Mouse (Mus musculus): ENCODE data around the gene Bnip2.
A peak's percentile ranks its signal among the peaks of the same experiment; 100 is the strongest.

Gene Bnip2

DNA sequence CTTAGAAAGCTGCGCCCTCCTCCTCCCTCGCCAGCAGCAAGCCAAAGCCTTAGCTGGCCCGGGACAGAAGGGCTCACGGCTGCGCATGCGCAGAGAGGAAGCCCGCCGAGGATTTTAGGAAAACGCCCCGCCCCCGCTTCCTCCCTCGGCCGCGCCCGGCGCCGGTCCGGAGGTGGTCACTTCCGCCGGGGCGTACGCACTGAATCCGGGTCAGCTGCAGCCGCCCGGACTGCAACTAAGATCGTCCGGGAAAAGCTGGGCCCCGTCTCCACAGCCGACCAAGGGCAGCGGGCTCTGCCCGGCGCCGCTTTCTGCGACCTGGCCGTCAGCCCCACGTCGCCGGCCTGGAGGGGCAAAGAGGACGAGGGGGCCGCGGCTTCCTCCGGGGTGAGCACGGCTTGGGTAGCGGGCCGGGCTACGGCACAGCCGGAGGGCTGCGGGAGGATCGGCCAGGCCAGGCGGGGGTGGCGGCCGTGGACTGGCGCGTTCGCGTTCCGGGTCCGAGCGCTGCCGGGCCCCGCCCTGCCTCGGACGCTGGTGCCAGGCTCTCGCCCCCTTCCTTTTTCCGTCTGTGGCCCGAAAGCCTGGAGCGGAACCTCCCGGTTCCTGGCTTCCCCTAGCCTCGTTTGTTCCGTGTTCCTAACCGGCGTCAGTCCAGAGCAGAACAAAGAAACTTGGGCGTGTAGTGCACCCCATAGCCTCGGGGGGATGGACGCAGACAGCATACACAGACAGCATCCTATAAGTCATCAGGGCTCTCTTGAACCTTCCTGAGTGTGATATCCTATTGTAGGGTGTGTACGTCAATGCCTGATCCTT lies at the start of gene Bnip2:
Gene Bnip2 (plus strand): TSS at position 164 of the 819 bp plus-strand sequence.
- peak; percentile 81 to 87 for DNase-seq (ENCODE audit: low spot score in 2 of 2)

- DNase-seq (ENCODE audit: low spot score in 2 of 2): no peak
Measured at GRCm38 (mm10) chr9:69940839-69941490, 48.3 kb upstream of the Bnip2 start.

- no peak for DNase-seq (ENCODE audit: low spot score in 2 of 2)
Measured at GRCm38 (mm10) chr9:69941556-69941955, 47.7 kb upstream of the Bnip2 start.

DNA sequence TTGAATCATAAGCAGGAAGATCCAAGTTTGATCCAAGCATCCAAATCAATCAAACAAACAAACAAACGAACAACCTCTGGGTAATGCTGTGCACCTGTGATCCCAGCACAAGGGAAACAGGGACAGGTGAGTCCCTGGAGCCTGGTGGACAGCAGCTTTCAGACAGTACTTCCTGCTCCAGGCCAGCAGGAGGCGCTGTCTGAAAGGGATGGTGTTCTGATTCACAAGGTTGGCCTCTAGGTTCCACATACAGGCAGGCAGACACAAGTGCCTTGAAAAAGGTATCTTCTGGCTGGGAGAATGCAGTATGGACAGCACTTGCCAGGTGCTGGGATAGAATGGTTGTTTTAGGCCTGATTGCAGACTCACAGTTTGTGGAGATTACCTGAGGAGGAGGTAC lies 40.3 kb upstream of the Bnip2 start:
- DNase-seq (ENCODE audit: low spot score in 2 of 2): no peak

DNA sequence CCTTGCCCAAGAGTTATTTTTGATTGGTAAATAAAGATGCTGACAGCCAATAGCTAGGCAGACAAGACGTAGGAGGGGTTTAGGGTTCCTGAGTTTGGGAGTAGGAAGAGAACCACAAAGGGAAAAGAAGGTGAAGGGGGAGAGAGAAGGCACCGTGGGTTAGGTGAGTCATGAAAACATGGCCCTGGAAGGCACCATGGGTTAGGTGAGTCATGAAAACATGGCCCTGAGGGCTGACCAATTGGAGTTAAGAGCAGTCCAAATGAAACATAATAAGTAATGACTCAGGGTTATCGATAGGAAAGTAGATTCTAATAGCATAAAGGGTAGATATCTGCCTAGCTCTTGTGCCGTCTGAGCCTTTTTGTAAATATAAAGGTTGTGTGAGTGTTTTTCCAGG lies 39.6 kb upstream of the Bnip2 start:
- no peak for DNase-seq (ENCODE audit: low spot score in 2 of 2)

- no peak for DNase-seq (ENCODE audit: low spot score in 2 of 2)
Measured at GRCm38 (mm10) chr9:69961007-69961406, 28.3 kb upstream of the Bnip2 start.

DNA sequence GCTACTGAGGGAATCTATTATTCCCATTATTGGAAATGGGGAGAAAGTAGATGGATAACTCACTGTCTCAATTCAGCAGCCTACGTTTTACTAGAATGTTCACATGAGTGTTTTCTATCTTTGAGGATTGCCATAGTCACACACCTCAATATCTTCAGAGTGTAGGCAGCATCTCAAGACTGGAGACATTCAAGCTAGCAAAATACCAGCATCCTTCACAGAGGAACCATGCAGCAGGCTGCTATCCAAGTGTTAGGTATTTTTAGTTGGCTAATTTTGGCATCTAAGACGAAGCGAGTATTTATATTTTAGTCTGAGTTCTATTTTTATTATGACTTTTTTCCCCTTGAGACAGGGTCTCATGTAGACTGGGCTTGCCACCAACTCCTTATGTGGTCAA lies 24.9 kb upstream of the Bnip2 start:
- no peak for DNase-seq (ENCODE audit: low spot score in 2 of 2)

- DNase-seq (ENCODE audit: low spot score in 2 of 2): no peak
Measured at GRCm38 (mm10) chr9:69985526-69985925, 3.7 kb upstream of the Bnip2 start.

DNA sequence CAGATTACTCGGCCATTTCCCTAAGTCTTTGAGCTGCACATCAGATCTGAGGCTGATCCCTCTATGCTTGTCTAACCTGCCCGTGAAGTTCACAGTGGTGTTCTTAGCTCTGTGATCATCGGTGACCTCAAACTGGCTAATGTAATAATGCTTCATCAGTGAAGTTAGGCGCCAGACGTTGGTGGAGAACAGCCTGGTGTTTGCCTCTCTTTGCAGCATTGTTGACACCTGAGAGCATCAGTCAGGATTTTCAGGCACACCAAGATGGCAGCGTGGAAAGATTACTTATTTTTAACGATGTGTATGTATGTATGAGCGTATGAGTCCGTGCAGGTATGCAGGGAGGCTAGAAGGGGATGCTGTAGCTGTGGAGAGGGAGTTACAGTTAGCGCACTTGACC lies 3.2 kb upstream of the Bnip2 start:
- DNase-seq (ENCODE audit: low spot score in 2 of 2): no peak

DNA sequence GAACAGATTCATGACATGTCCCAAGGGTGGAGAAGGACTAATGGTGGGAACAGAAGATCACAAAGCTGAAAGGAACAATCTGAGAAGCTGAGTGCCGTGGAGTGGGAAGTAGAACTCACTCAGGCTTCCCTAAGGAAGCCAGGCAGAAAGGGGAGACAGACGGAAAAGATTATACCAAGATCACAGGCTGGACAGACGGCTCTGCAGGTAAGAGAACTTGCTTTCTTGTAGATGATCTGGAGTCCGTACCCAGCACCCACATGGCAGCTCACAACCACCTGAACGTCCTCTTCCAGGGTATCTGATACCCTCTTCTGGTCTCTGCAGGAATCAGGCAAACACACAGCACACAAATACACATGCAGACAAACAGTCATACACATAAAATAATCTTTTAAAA lies 2.7 kb upstream of the Bnip2 start:
- DNase-seq (ENCODE audit: low spot score in 2 of 2): no peak

- DNase-seq (ENCODE audit: low spot score in 2 of 2): peak; percentile 46 to 75
Measured at GRCm38 (mm10) chr9:69987579-69987978, 1.7 kb upstream of the Bnip2 start.

DNA sequence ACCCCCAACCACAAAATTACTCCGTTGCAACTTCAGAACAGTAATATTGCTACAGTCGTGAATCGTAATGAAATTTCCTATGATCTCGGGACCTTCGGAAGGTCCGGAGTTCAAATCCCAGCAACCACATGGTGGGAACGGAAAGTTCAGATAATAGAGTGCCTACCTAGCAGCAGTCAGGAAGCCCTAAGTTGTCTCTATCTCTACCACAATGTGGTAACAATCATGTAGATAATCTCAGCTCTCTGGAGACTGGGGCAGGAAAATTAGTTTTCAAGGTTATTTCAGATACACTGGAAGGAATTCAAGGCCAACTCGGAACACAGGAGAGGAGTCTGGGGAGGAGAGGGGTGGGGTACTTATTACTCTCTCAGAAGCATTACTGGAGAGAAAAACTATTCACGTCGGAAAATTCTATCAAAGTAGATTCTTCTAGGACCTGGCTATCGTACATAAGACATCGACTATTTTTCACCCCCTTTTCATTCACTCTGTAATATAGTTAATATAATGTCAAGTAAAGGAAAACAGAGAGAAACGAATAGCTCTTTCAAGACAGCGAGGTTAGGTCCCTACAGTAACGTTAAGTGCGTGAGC lies 462 bp upstream of the Bnip2 start:
- no peak for DNase-seq (ENCODE audit: low spot score in 2 of 2)

GRCm38 (mm10) chr9:69990346-69990745 lies 1.1 kb downstream of the Bnip2 start:
- DNase-seq (ENCODE audit: low spot score in 2 of 2): no peak

DNA sequence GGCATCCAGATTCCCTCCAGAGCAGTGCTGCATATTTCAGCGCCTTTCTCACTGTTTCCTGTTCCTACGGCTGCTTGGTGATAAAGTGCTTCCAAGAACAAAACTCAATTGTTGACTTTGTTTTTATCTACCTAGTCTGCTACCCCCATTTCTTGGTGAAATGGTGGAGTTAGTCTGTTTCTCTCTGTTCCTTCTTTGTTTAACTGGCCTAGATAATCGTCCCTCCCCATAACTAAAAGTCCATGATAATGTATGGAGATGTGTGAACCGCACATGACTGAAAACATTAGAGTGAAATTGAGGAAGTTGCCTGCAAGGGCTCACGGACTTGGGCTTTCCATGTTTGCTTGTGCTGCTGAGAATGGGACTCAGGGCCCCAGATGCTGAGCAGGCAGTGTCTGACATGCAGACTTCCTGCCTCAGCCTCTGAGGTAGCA lies 3.6 kb downstream of the Bnip2 start:
- DNase-seq (ENCODE audit: low spot score in 2 of 2): no peak

DNA sequence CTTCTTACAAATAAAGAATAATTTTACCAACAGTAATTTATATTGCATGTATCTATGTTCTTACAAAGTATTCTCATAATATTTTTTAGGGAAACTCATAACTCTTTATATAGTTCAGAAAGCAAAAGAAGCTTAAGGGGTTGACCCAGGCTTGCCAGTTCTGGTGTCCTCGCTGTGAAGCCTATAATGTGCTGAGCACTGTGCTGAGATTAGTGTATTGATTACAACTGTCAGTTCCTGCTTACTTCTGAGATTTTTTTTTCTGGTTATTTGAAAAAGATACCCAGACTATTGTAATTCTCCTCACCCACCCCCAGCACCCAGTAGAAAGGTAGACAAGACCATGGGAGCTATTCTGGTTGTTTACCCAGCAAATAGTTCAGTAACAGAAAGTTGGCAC lies 4.2 kb downstream of the Bnip2 start:
- DNase-seq (ENCODE audit: low spot score in 2 of 2): no peak

- no peak for DNase-seq (ENCODE audit: low spot score in 2 of 2)
Measured at GRCm38 (mm10) chr9:69994547-69994946, 5.3 kb downstream of the Bnip2 start.

GRCm38 (mm10) chr9:69999318-69999717 lies 10.1 kb downstream of the Bnip2 start:
- no peak for DNase-seq (ENCODE audit: low spot score in 2 of 2)

GRCm38 (mm10) chr9:70003516-70003915 lies 14.2 kb downstream of the Bnip2 start:
- DNase-seq (ENCODE audit: low spot score in 2 of 2): no peak

DNA sequence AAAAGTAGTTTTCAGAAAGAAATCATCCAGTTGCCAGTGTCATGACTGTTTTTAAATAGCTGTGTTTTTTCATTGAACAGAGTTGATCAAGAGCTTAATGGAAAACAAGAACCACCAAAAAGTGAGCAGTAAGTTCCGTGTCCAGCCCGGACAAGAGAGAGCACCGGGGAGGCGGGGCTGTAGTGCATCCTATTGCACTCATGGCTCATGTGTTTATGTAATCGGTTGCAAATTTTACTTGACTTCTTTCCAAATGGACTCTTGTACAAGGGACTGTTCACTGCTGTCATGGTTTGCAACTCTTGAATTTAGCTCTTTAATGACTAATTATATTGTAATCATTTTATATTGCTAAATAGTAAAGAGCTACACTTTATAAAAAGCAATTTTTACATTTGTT lies 17.7 kb downstream of the Bnip2 start:
- DNase-seq (ENCODE audit: low spot score in 2 of 2): no peak

DNA sequence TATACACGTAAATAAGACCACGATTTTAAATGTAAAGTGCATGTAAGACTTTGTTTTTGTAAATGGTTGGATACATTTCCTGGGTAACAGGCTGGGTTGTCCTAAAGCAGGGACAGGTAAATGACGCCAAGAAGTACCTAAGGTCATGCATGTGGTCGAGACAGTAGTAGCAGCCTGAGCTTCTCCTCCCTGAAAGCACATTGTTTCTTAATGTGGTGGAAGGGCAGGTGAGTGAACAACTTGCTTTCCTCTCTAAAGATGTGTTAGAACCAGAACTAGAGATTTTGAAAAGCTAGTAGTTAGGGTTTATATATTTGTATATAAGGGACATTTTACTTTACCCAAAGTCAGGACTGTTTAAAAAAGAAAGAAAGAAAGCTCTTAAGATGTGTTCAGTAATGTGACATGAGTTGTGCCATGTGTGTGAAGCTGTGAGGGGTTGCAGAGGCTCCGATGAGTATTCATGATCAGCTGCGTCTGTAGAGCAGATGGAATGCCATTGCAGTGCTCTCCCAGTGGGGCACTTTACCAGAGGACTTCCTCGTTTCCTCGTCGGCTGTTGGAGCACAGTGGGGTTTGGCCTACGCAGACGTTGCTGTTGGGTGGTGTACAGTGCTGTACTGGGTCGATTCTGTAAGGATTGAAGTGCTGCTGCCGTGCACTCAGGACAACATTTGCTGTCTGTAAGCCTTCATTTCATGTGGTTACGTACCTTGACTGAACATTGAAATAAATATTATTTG lies 18.4 kb downstream of the Bnip2 start:
- DNase-seq (ENCODE audit: low spot score in 2 of 2): no peak

DNA sequence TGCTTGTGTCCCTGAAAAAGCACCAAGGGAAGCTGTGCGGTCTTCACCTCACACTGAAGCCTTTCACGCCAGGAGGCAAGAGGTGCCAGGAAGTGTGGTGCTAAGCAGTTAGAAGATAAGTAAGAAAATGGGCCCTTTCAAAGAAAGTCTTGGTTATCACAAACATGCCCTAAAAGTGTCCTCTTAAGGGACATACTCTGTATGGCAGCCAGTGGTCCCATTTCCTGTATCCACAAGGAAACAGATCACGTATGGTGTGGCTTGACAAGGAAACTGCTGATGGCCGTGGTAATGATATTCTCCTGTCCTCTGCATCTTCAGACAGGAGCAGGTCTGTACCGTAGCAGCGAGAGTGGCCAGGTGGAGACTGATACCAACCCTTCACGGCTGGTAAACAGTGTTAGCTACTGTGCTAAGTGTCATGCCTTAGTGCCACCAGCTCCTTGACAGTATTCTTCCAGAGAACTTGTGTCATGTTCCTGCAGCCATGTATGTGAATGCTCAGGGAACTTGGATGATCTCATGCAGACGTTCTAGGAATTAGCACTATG lies 20.6 kb downstream of the Bnip2 start:
- DNase-seq (ENCODE audit: low spot score in 2 of 2): no peak

All from frontal cortex, postnatal 14 days (tissue).